Mouse (Mus musculus): ENCODE results near the gene Atp6v1e2. TPM values are rescaled to one million over a fixed set of nuclear protein-coding genes. Genes with fewer than 3 reads are reported as not detected.
A peak's percentile ranks its signal among the peaks of the same experiment; 100 is the strongest.

Atp6v1e2 gene
- not detected in 2 replicates for polyA plus RNA-seq (2016; fragmentation: Nextera tagmentation; extraction: Ambion mirVana)

- peak; percentile 48; the same call in 1 of the 2 replicates for ATAC-seq (ENCODE audit: low FRiP score)
Measured at GRCm38 (mm10) chr17:86947840-86948796, at the start of gene Atp6v1e2. Gene Atp6v1e2, minus strand, starts transcription at chr17:86947897.

GRCm38 (mm10) chr17:86997323-86997722, 49.6 kb upstream of the Atp6v1e2 start:
- Histone ChIP-seq H3K27ac (no peak overlapping the region), H3K9ac (no peak overlapping the region), H3K27me3 (no peaks in the 10 kb centered on the region), H3K36me3 (peaks cover 15% of the 10 kb centered on the region), H3K9me3 (replicated peaks) (no peaks in the 10 kb centered on the region), H3K4me1 (no peaks in the 10 kb centered on the region), H3K4me2 (replicated peaks) (no peak overlapping the region), H3K4me3 (no peak overlapping the region)
- 94% methylated on average over 6 of the region's 6 CpGs for WGBS
- no peak for ATAC-seq (ENCODE audit: low FRiP score)

More at GRCm38 (mm10) chr17:86947840-86948796, at the start of gene Atp6v1e2:
- no peak within 1 kb of the TSS for H3K4me2 ChIP-seq (replicated peaks)
- H3K27me3 ChIP-seq: peaks cover 6% of the 10 kb centered on the region; the same call in 1 of the 2 replicates
- H3K9ac ChIP-seq: no peak within 1 kb of the TSS
- no peaks in the 10 kb centered on the region for H3K36me3 ChIP-seq
- peaks cover 5% of the 10 kb centered on the region; the same call in 1 of the 2 replicates for H3K4me1 ChIP-seq
- no peak within 1 kb of the TSS for H3K27ac ChIP-seq
- 74% methylated on average over 28 of the region's 28 CpGs for WGBS
- no peak within 1 kb of the TSS for H3K4me3 ChIP-seq
- H3K9me3 ChIP-seq (replicated peaks): no peaks in the 10 kb centered on the region

GRCm38 (mm10) chr17:86991306-86991705, 43.6 kb upstream of the Atp6v1e2 start:
- no peak overlapping the region for H3K4me3 ChIP-seq
- H3K27ac ChIP-seq: no peak overlapping the region
- peaks cover 15% of the 10 kb centered on the region for H3K4me1 ChIP-seq
- 97% methylated on average over 8 of the region's 8 CpGs for WGBS
- H3K4me2 ChIP-seq (replicated peaks): no peak overlapping the region
- H3K36me3 ChIP-seq: no peaks in the 10 kb centered on the region
- H3K9ac ChIP-seq: no peak overlapping the region
- ATAC-seq (ENCODE audit: low FRiP score): no peak
- H3K9me3 ChIP-seq (replicated peaks): no peaks in the 10 kb centered on the region
- no peaks in the 10 kb centered on the region for H3K27me3 ChIP-seq

GRCm38 (mm10) chr17:86988601-86989184, 41.0 kb upstream of the Atp6v1e2 start:
- Histone ChIP-seq H3K36me3 (no peaks in the 10 kb centered on the region), H3K27me3 (no peaks in the 10 kb centered on the region), H3K4me1 (peaks cover 18% of the 10 kb centered on the region), H3K4me3 (no peak overlapping the region), H3K9me3 (replicated peaks) (no peaks in the 10 kb centered on the region), H3K4me2 (replicated peaks) (no peak overlapping the region), H3K9ac (no peak overlapping the region), H3K27ac (no peak overlapping the region)
- no peak for ATAC-seq (ENCODE audit: low FRiP score)
- WGBS: 63% methylated on average over 6 of the region's 6 CpGs

GRCm38 (mm10) chr17:86988161-86988560, 40.5 kb upstream of the Atp6v1e2 start:
- Histone ChIP-seq H3K9me3 (replicated peaks) (no peaks in the 10 kb centered on the region), H3K9ac (no peak overlapping the region), H3K36me3 (no peaks in the 10 kb centered on the region), H3K4me2 (replicated peaks) (no peak overlapping the region), H3K27me3 (no peaks in the 10 kb centered on the region), H3K4me1 (peaks cover 18% of the 10 kb centered on the region), H3K27ac (no peak overlapping the region), H3K4me3 (no peak overlapping the region)
- 87% methylated on average over 5 of the region's 5 CpGs for WGBS
- ATAC-seq (ENCODE audit: low FRiP score): no peak

GRCm38 (mm10) chr17:86986449-86987138, 38.9 kb upstream of the Atp6v1e2 start:
- H3K27ac ChIP-seq: 0 out of 2 replicates have a peak overlapping the region, but pooled peaks have one; percentile 36
- no peaks in the 10 kb centered on the region for H3K9me3 ChIP-seq (replicated peaks)
- H3K9ac ChIP-seq: no peak overlapping the region
- WGBS: 48% methylated on average over 17 of the region's 17 CpGs
- no peak overlapping the region for H3K4me2 ChIP-seq (replicated peaks)
- H3K27me3 ChIP-seq: no peaks in the 10 kb centered on the region
- H3K4me1 ChIP-seq: peaks cover 18% of the 10 kb centered on the region
- H3K4me3 ChIP-seq: no peak overlapping the region
- no peaks in the 10 kb centered on the region for H3K36me3 ChIP-seq
- ATAC-seq (ENCODE audit: low FRiP score): 0 out of 2 replicates have a peak, but pooled peaks have one; percentile 50

GRCm38 (mm10) chr17:86982497-86982896, 34.8 kb upstream of the Atp6v1e2 start:
- no peak overlapping the region for H3K9ac ChIP-seq
- H3K4me2 ChIP-seq (replicated peaks): no peak overlapping the region
- peaks cover 11% of the 10 kb centered on the region for H3K4me1 ChIP-seq
- H3K36me3 ChIP-seq: peaks cover 4% of the 10 kb centered on the region
- H3K27ac ChIP-seq: no peak overlapping the region
- WGBS: 73% methylated on average over 9 of the region's 9 CpGs
- no peak for ATAC-seq (ENCODE audit: low FRiP score)
- H3K27me3 ChIP-seq: no peaks in the 10 kb centered on the region
- H3K9me3 ChIP-seq (replicated peaks): no peaks in the 10 kb centered on the region
- H3K4me3 ChIP-seq: no peak overlapping the region

- Histone ChIP-seq H3K27me3 (no peaks in the 10 kb centered on the region), H3K27ac (no peak overlapping the region), H3K36me3 (peaks cover 4% of the 10 kb centered on the region), H3K4me2 (replicated peaks) (no peak overlapping the region), H3K9ac (no peak overlapping the region), H3K9me3 (replicated peaks) (no peaks in the 10 kb centered on the region), H3K4me3 (no peak overlapping the region), H3K4me1 (peaks cover 7% of the 10 kb centered on the region)
- WGBS: 95% methylated on average over 2 of the region's 2 CpGs
- ATAC-seq (ENCODE audit: low FRiP score): no peak
Measured at GRCm38 (mm10) chr17:86981701-86982100, 34.0 kb upstream of the Atp6v1e2 start.

GRCm38 (mm10) chr17:86981205-86981604, 33.5 kb upstream of the Atp6v1e2 start:
- Histone ChIP-seq H3K4me1 (peaks cover 2% of the 10 kb centered on the region), H3K4me3 (no peak overlapping the region), H3K27ac (no peak overlapping the region), H3K4me2 (replicated peaks) (no peak overlapping the region), H3K27me3 (no peaks in the 10 kb centered on the region), H3K9me3 (replicated peaks) (no peaks in the 10 kb centered on the region), H3K36me3 (peaks cover 5% of the 10 kb centered on the region), H3K9ac (no peak overlapping the region)
- no peak for ATAC-seq (ENCODE audit: low FRiP score)
- 89% methylated on average over 1 of the region's 1 CpGs for WGBS

- Histone ChIP-seq H3K4me2 (replicated peaks) (no peak overlapping the region), H3K9me3 (replicated peaks) (no peaks in the 10 kb centered on the region), H3K27me3 (no peaks in the 10 kb centered on the region), H3K27ac (no peak overlapping the region), H3K36me3 (peaks cover 10% of the 10 kb centered on the region), H3K4me1 (no peaks in the 10 kb centered on the region), H3K4me3 (no peak overlapping the region), H3K9ac (no peak overlapping the region)
- ATAC-seq (ENCODE audit: low FRiP score): no peak
- 92% methylated on average over 6 of the region's 6 CpGs for WGBS
Measured at GRCm38 (mm10) chr17:86978496-86978895, 30.8 kb upstream of the Atp6v1e2 start.

- Histone ChIP-seq H3K36me3 (peaks cover 10% of the 10 kb centered on the region), H3K4me2 (replicated peaks) (no peak overlapping the region)
Measured at GRCm38 (mm10) chr17:86976387-86976786, 28.7 kb upstream of the Atp6v1e2 start.

GRCm38 (mm10) chr17:86973097-86973496, 25.4 kb upstream of the Atp6v1e2 start:
- no peak overlapping the region for H3K9ac ChIP-seq
- H3K4me3 ChIP-seq: no peak overlapping the region
- no peak for ATAC-seq (ENCODE audit: low FRiP score)
- H3K27ac ChIP-seq: no peak overlapping the region
- no peaks in the 10 kb centered on the region for H3K27me3 ChIP-seq
- no peaks in the 10 kb centered on the region for H3K9me3 ChIP-seq (replicated peaks)
- 0 out of 2 replicates have a peak, but pooled peaks cover 6% of the 10 kb centered on the region for H3K36me3 ChIP-seq
- no peak overlapping the region for H3K4me2 ChIP-seq (replicated peaks)
- 95% methylated on average over 2 of the region's 2 CpGs for WGBS
- H3K4me1 ChIP-seq: peaks cover 3% of the 10 kb centered on the region; the same call in 1 of the 2 replicates

More at GRCm38 (mm10) chr17:86976387-86976786, 28.7 kb upstream of the Atp6v1e2 start:
- WGBS: 79% methylated on average over 10 of the region's 10 CpGs
- no peak overlapping the region for H3K4me3 ChIP-seq
- H3K9ac ChIP-seq: no peak overlapping the region
- no peaks in the 10 kb centered on the region for H3K4me1 ChIP-seq
- no peaks in the 10 kb centered on the region for H3K9me3 ChIP-seq (replicated peaks)
- no peaks in the 10 kb centered on the region for H3K27me3 ChIP-seq
- H3K27ac ChIP-seq: no peak overlapping the region
- ATAC-seq (ENCODE audit: low FRiP score): no peak

Data from hindbrain, embryonic 12.5 days (tissue).